Mouse (Mus musculus) bone marrow, adult 2 months (tissue): Measurements from ENCODE around the gene Pkib. TPM values are rescaled to one million over a fixed set of nuclear protein-coding genes. Genes with fewer than 3 reads are reported as not detected.

ENCODE experiments used
- H3K27ac ChIP-seq: fragments of 200-500 bp; 2 replicates; pipeline ENCODE4 v1.5.1; 2012; ENCODE audit warnings: low read depth, mild to moderate bottlenecking, control low read depth, inconsistent platforms, low read length; ENCODE audit not compliant: control insufficient read depth, poor library complexity, insufficient read depth
- H3K4me1 ChIP-seq: fragments of 200-500 bp; 2 replicates; pipeline ENCODE4 v1.6.1; 2011; ENCODE audit warnings: low read length; ENCODE audit not compliant: control insufficient read depth, insufficient read depth
- H3K4me3 ChIP-seq: fragments of 200-500 bp; replicated peaks from 2 replicates; pipeline ENCODE3; 2011; ENCODE audit warnings: mild to moderate bottlenecking, low read depth, low read length, control low read depth; ENCODE audit not compliant: control insufficient read depth
- CTCF ChIP-seq: fragments of 200-500 bp; IDR thresholded peaks from 2 replicates; pipeline ENCODE4 v1.5.1; 2011; ENCODE audit warnings: low read length, control low read depth; ENCODE audit not compliant: control insufficient read depth, insufficient read depth
- POLR2A ChIP-seq: fragments of 200-500 bp; IDR thresholded peaks from 2 replicates; pipeline ENCODE4 v1.6.1; 2011; ENCODE audit warnings: low read depth, mild to moderate bottlenecking, control low read depth, low read length, borderline replicate concordance; ENCODE audit not compliant: control insufficient read depth
- WGBS: fragments of 180-500 bp; shearing (Covaris S2); methylation state at CpG from one replicate; pipeline ENCODE4 v1.1.7; 2018; 5-methylcytosine and 5-hydroxymethylcytosine counted together
- polyA plus RNA-seq: library from polyadenylated mRNA; stranded (reverse); fragments of >200 nt; gene quantifications from 2 replicates; pipeline ENCODE4 v1.2.4, GENCODE M21; 2011; ENCODE audit warnings: low replicate concordance; ENCODE audit not compliant: missing spikeins, insufficient read depth, insufficient read length

The Pkib gene
- polyA plus RNA-seq, 1 experiment = 8.7 TPM

GRCm38 (mm10) chr10:57743045-57743444, 111.3 kb downstream of the Pkib start:
- Histone ChIP-seq H3K4me1 (no peaks in the 10 kb centered on the region; the same call in 1 of the 2 replicates), H3K27ac (no peak overlapping the region), H3K4me3 (no peak overlapping the region)
- TF ChIP-seq CTCF (no peak), POLR2A (no peak)
- WGBS = 73% methylated on average over 7 of the region's 7 CpGs

- 1% methylated on average over 6 of the region's 6 CpGs for WGBS
- Histone ChIP-seq H3K4me1 (no peaks in the 10 kb centered on the region; the same call in 1 of the 2 replicates), H3K27ac (no peak overlapping the region), H3K4me3 (no peak overlapping the region)
- TF ChIP-seq CTCF (peak; percentile 38; the same call in 1 of the 2 replicates), POLR2A (no peak)
Measured at GRCm38 (mm10) chr10:57743606-57744016, 111.8 kb downstream of the Pkib start.

GRCm38 (mm10) chr10:57744128-57744765, 112.5 kb downstream of the Pkib start:
- WGBS = 52% methylated on average over 2 of the region's 2 CpGs
- no peak overlapping the region for H3K4me3 ChIP-seq
- H3K27ac ChIP-seq = no peak overlapping the region
- no peaks in the 10 kb centered on the region; the same call in 1 of the 2 replicates for H3K4me1 ChIP-seq
- TF ChIP-seq CTCF (no peak), POLR2A (no peak)

- Histone ChIP-seq H3K4me1 (no peaks in the 10 kb centered on the region; the same call in 1 of the 2 replicates), H3K4me3 (no peak overlapping the region), H3K27ac (no peak overlapping the region)
- TF ChIP-seq POLR2A = no peak
- TF ChIP-seq CTCF = no peak
Measured at GRCm38 (mm10) chr10:57745452-57745851, 113.7 kb downstream of the Pkib start.

GRCm38 (mm10) chr10:57747127-57747526, 115.3 kb downstream of the Pkib start:
- TF ChIP-seq CTCF (no peak), POLR2A (no peak)
- H3K4me3 ChIP-seq = no peak overlapping the region

GRCm38 (mm10) chr10:57753343-57753742, 121.6 kb downstream of the Pkib start:
- Histone ChIP-seq H3K4me3 (no peak overlapping the region), H3K27ac (no peak overlapping the region), H3K4me1 (no peaks in the 10 kb centered on the region; the same call in 1 of the 2 replicates)
- WGBS = 35% methylated on average over 1 of the region's 1 CpGs
- TF ChIP-seq POLR2A = no peak
- no peak for TF ChIP-seq CTCF

More at GRCm38 (mm10) chr10:57747127-57747526, 115.3 kb downstream of the Pkib start:
- no peak overlapping the region for H3K27ac ChIP-seq
- no peaks in the 10 kb centered on the region; the same call in 1 of the 2 replicates for H3K4me1 ChIP-seq

- Histone ChIP-seq H3K4me1 (no peaks in the 10 kb centered on the region; the same call in 1 of the 2 replicates), H3K4me3 (no peak overlapping the region), H3K27ac (no peak overlapping the region)
- TF ChIP-seq POLR2A = no peak
- TF ChIP-seq CTCF = no peak
- WGBS = 83% methylated on average over 2 of the region's 2 CpGs
Measured at GRCm38 (mm10) chr10:57755201-57755736, 123.5 kb downstream of the Pkib start.

- 68% methylated on average over 2 of the region's 2 CpGs for WGBS
- H3K4me1 ChIP-seq = no peaks in the 10 kb centered on the region; the same call in 1 of the 2 replicates
- no peak overlapping the region for H3K4me3 ChIP-seq
- TF ChIP-seq CTCF (no peak), POLR2A (no peak)
- no peak overlapping the region for H3K27ac ChIP-seq
Measured at GRCm38 (mm10) chr10:57758999-57759398, 127.2 kb downstream of the Pkib start.

- TF ChIP-seq CTCF = no peak
- no peak for TF ChIP-seq POLR2A
- no peak overlapping the region for H3K27ac ChIP-seq
- H3K4me1 ChIP-seq = no peaks in the 10 kb centered on the region; the same call in 1 of the 2 replicates
- WGBS = 61% methylated on average over 3 of the region's 3 CpGs
- H3K4me3 ChIP-seq = no peak overlapping the region
Measured at GRCm38 (mm10) chr10:57760694-57761093, 128.9 kb downstream of the Pkib start.
